Mouse (Mus musculus) ES-E14 (cell line): ENCODE results near the gene Enoph1.

ENCODE experiments used
- MAFK ChIP-seq: IDR thresholded peaks from 2 replicates; pipeline ENCODE4 v1.6.1; 2014; ENCODE audit warnings: mild to moderate bottlenecking, low read depth, low read length, inconsistent platforms; ENCODE audit not compliant: insufficient read depth
- ZNF384 ChIP-seq: IDR thresholded peaks from 2 replicates; pipeline ENCODE4 v1.6.1; 2012; ENCODE audit warnings: low read depth, low read length, inconsistent platforms

GRCm38 (mm10) chr5:100043361-100043760 lies 3.6 kb downstream of the Enoph1 start:
- TF ChIP-seq ZNF384 = no peak
- no peak for TF ChIP-seq MAFK
